Mouse (Mus musculus): Measurements from ENCODE around the gene Ntn4.
"Not testable (repeated sequence)": the region's sequence is repeated elsewhere in the genome, so short reads cannot be mapped to it uniquely, and the experiment has no call there.

Gene Ntn4

GRCm38 (mm10) chr10:93683896-93684295 is 43.4 kb downstream of the Ntn4 start:
- in situ Hi-C loops (cut with MboI, MseI): no loop called here

GRCm38 (mm10) chr10:93685416-93685815 is 44.9 kb downstream of the Ntn4 start:
- in situ Hi-C loops (cut with MboI, MseI): not testable (repeated sequence)

GRCm38 (mm10) chr10:93686579-93686978 is 46.1 kb downstream of the Ntn4 start:
- in situ Hi-C loops (cut with MboI, MseI): no loop called here

DNA sequence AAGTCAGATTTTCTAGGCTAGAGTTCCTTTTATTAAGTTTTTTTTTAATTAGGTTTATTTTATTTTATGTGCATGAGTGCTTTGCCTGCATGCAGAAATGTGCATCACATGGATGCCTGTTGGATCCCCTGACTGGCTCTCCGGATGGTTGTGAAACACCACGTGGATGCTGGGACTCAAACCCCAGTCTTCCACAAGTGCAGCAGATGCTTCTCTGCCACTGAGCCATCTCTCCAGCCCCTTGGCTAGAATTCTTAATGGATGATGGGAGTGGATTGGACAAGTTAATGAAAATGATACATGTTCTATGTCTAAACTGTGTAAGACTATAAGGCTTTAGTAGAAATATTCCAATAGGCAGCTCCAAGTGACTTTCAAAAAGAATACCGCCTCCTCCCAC is 47.3 kb downstream of the Ntn4 start:
- in situ Hi-C loops (cut with MboI, MseI): no loop called here

- in situ Hi-C loops (cut with MboI, MseI): no loop called here
Measured at GRCm38 (mm10) chr10:93688306-93689171, 48.1 kb downstream of the Ntn4 start.

DNA sequence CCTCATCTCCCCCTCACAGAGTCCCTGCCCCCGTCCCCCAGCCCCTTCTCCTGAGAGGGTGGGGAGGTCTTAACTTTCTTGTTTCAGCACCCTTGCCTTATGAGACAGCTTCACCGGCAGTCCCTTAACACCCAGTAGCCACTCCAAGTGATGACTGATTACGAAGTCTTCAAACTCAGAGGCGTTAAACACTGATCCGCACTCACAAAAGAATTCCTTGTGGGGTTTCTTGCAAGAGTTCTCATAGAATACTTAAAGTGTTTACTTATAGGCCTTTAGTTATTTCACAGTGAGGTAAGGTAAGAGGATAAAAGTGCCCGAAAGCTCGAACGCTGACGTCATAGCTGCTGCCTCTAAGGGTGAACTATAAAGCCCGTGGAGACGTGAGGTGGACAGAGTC is 50.9 kb downstream of the Ntn4 start:
- in situ Hi-C loops (cut with MboI, MseI): no loop called here

- in situ Hi-C loops (cut with MboI, MseI): no loop called here
Measured at GRCm38 (mm10) chr10:93695043-93695791, 54.7 kb downstream of the Ntn4 start.

DNA sequence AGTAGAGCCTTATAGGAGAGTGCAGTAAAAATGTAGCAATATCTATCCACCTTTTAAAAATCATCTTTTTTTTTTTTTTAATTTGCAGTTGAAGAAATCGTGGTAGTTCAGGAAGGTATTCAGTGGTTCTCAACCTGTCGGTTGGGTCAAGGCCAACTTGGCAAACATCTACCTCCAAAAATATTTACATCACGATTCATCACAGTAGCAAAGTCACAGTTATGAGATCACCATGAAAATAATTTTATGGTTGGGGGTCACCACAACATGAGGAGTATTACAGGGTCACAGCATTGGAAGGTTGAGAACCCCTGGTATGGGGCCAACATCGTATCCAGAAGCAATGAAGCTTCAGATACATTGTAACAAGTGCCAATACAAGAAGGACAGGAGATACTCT is 55.5 kb downstream of the Ntn4 start:
- in situ Hi-C loops (cut with MboI, MseI): no loop called here

DNA sequence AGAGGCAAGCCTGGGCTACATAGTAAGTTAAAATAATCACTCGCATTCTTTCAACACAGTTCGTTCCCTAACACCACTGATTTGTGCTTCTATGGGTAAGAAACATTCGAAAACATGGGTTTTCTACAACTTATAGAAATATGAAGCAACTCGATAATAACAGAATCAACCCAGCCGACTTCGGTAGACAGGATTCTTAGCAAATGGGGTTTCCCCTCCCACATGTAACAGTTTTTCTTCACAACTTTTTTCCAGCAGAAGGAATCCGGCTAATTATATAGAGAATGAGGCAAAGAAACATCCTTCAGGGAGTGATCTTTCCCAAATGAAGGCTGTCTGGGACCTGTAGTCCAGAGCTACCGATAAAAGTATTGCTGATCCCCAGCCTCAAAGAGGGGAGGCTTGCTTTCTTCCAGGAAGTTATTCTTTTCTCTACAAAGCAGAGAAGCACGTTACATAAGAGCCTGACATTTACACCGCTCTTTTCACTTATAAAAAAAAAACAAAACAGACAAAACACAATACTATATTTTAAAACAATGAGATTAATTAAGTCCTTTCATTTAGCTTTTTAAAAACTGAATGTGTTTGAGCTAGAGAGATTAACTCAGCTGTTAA is 57.5 kb downstream of the Ntn4 start:
- in situ Hi-C loops (cut with MboI, MseI): no loop called here

DNA sequence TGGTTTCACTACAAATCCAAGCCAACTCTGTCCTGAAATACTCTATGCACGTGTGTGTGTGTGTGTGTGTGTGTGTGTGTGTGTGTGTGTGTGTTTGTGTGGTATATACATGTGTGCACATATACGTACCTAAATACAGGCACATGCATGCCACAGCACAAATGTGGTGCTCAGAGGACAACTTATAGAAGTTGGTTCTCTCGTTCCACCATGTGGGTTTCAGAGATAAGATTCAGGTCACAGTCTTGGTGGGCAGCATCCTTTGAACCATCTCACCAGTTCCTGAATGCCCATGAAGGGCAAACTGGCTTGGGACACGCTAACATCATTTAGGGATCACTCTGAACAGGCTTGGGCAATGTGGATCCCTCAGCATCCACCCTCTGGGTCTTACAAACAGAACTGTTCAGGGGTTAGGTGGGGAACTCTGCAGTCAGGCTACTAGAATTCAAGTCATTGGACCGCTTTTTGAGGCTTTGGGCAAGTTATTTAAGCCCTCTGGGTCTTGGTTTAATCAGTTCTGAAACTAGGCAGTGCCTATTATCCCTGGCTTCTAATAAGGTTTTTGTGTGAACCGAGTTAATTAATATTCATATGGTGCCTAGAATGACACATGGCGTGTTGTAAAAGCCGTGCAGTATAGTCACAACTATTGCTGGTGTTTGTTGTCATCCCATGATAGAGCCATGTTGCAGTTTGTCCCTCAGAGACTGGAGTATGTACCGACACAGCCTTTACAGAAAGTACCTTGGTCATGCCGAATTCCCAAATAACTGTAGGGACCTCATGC is 59.4 kb downstream of the Ntn4 start:
- in situ Hi-C loops (cut with MboI, MseI): no loop called here

- in situ Hi-C loops (cut with MboI, MseI): no loop called here
Measured at GRCm38 (mm10) chr10:93700589-93701363, 60.3 kb downstream of the Ntn4 start.

DNA sequence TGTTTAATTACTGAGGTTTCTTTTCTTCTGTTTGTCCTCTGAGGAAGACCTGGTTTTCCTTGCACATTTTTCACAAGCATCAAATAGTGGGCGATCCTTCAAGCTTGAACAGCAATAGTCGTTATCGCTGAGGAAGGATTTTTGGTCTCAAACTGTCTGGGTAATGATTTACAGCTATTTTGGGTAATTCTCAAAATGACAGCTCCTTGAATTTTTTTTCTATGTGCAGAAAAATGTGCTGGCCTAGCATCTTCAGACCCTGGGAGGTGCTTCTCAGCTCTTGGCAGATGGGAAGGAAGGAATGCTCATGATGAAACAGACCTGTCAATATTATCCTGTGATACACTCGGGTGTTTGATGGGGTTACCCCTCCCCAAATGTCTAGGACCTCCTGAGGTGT is 63.5 kb downstream of the Ntn4 start:
- in situ Hi-C loops (cut with MboI, MseI): no loop called here

DNA sequence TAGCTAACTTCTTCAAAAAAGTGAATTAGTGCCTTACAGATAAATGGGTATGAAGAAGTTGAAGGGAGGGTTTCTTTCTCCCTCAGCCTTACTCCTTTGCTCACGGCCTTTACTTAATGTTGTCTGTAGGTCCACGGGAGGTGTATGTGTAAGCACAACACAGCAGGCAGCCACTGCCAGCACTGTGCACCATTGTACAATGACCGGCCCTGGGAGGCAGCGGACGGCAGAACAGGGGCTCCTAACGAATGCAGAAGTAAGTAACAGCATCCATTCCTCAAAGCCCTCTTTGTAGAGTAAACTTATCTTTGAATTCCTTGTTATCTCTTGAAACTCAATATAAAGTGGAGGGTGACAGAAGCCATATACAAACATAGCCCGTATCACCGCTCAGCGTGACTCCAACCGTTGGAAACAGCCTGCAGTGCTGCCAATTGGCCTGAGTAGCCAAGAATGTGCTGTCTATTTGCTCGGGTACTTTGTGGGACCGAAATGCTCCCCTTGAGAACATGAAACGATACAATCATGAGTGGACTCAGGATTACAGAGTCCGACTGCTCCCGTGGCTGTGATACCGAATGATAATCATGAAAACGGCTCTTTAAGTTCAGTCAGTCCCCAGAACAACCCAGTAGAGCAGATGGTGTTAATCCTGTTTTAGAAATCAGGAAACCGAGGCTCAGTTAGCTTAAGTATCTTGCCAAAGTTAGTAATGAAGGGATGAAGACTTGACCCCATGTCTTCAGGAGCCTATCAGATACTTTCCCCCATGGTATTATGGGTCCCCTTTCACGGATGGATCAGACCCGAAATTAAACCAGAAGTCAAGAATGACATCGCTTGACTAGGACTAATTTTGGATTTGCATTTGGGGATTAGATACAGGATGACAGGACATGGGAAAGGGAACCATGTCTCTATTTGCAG is 66.9 kb downstream of the Ntn4 start:
- in situ Hi-C loops (cut with MboI, MseI): no loop called here

DNA sequence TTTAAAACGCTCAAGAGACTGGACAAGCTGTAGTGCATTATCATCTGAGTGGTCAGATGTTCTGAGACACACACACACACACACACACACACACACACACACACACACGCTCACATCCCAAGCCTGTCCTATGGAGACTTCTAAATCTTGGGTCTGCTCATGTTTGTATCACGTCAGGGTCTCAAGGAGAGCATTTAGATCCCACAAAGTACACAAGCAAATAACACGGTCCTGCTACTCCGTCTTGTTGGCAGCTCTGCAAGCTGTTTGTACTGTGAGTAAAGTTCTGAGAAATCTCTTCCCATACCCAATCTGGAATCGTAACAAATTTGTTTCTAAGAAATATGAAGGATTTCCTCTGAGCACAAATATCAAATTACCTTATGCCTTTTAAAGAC is 67.6 kb downstream of the Ntn4 start:
- in situ Hi-C loops (cut with MboI, MseI): no loop called here

GRCm38 (mm10) chr10:93708515-93708914 is 68.0 kb downstream of the Ntn4 start:
- in situ Hi-C loops (cut with MboI, MseI): no loop called here

GRCm38 (mm10) chr10:93709536-93709935 is 69.1 kb downstream of the Ntn4 start:
- in situ Hi-C loops (cut with MboI, MseI): no loop called here

DNA sequence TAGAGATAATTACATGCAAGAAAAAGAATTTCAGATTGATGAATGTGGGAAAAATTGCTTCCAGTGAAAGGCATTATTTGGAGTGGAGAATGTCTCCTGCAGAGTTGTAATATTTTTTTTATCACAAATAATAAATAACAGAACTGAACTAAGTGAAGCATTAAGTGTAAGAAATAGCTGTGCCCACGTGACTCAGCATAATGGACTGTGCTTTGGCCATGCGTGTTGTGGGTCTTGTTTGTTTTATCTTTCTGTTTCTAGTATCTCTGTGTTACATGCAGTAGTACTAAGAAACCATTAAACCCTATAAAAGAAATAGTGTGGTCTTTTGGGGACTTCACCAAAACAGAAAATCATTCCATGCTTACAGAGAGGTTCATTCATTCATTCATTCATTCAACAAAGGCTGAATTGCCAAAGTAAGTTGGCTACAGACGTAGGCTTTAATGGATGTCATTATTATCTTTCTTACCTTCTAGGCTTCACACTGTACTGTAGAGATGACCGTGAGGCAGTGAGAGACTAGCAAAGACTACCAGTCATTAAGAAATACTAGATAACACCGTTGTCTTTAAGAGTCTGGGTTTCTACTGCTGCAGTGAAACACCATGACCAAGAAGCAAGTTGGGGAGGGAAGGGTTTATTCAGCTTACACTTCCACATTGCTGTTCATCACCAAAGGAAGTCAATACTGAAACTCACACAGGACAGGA is 81.3 kb downstream of the Ntn4 start:
- in situ Hi-C loops (cut with MboI, MseI): no loop called here

GRCm38 (mm10) chr10:93723942-93724542 is 83.6 kb downstream of the Ntn4 start:
- in situ Hi-C loops (cut with MboI, MseI): no loop called here

GRCm38 (mm10) chr10:93728131-93728530 is 87.7 kb downstream of the Ntn4 start:
- in situ Hi-C loops (cut with MboI, MseI): no loop called here

Measured in regulatory T cell (primary cell).